Mouse (Mus musculus): ENCODE results near the gene Arhgap17. TPM values are rescaled to one million over a fixed set of nuclear protein-coding genes. Genes with fewer than 3 reads are reported as not detected.

Arhgap17 gene
- polyA plus RNA-seq, 1 experiment: 28.5 TPM

- Histone ChIP-seq H3K4me1 (ENCODE audit: control insufficient read depth, insufficient read depth, low read length) (peaks cover 5% of the 10 kb centered on the region), H3K4me3 (replicated peaks; ENCODE audit: extremely low read depth, low read depth, low read length) (no peak overlapping the region)
- no peak for DNase-seq
- WGBS: 94% methylated on average over 5 of the region's 5 CpGs
- no peak for TF ChIP-seq POLR2A (IDR thresholded peaks at IDR 0.05; ENCODE audit: borderline replicate concordance, extremely low read depth, low read depth, low read length)
- TF ChIP-seq CTCF (IDR thresholded peaks at IDR 0.05; ENCODE audit: insufficient read depth, low read length): no peak
These were observed 43.7 kb downstream of the Arhgap17 start for GRCm38 (mm10) chr7:123326062-123326461.

- no peak for DNase-seq
- TF ChIP-seq POLR2A (IDR thresholded peaks at IDR 0.05; ENCODE audit: borderline replicate concordance, extremely low read depth, low read depth, low read length) (no peak), CTCF (IDR thresholded peaks at IDR 0.05; ENCODE audit: insufficient read depth, low read length) (no peak)
- WGBS: 100% methylated on average over 1 of the region's 1 CpGs
- Histone ChIP-seq H3K4me1 (ENCODE audit: control insufficient read depth, insufficient read depth, low read length) (peaks cover 3% of the 10 kb centered on the region; the same call in 1 of the 2 replicates), H3K4me3 (replicated peaks; ENCODE audit: extremely low read depth, low read depth, low read length) (no peak overlapping the region)
These were observed 45.6 kb downstream of the Arhgap17 start for GRCm38 (mm10) chr7:123324105-123324504.

- Histone ChIP-seq H3K4me1 (ENCODE audit: control insufficient read depth, insufficient read depth, low read length) (peaks cover 3% of the 10 kb centered on the region; the same call in 1 of the 2 replicates), H3K4me3 (replicated peaks; ENCODE audit: extremely low read depth, low read depth, low read length) (no peak overlapping the region)
- peak; percentile 59 for DNase-seq
- 81% methylated on average over 2 of the region's 2 CpGs for WGBS
- TF ChIP-seq POLR2A (IDR thresholded peaks at IDR 0.05; ENCODE audit: borderline replicate concordance, extremely low read depth, low read depth, low read length) (no peak), CTCF (IDR thresholded peaks at IDR 0.05; ENCODE audit: insufficient read depth, low read length) (no peak)
These were observed 46.3 kb downstream of the Arhgap17 start for GRCm38 (mm10) chr7:123323388-123323787.

GRCm38 (mm10) chr7:123322452-123323121 is 47.1 kb downstream of the Arhgap17 start:
- WGBS: 60% methylated on average over 13 of the region's 13 CpGs
- Histone ChIP-seq H3K4me1 (ENCODE audit: control insufficient read depth, insufficient read depth, low read length) (peaks cover 3% of the 10 kb centered on the region; the same call in 1 of the 2 replicates), H3K4me3 (replicated peaks; ENCODE audit: extremely low read depth, low read depth, low read length) (no peak overlapping the region)
- no peak for TF ChIP-seq CTCF (IDR thresholded peaks at IDR 0.05; ENCODE audit: insufficient read depth, low read length)
- TF ChIP-seq POLR2A (IDR thresholded peaks at IDR 0.05; ENCODE audit: borderline replicate concordance, extremely low read depth, low read depth, low read length): no peak
- DNase-seq: peak; percentile 35

- no peak for DNase-seq
- H3K4me3 ChIP-seq (replicated peaks; ENCODE audit: extremely low read depth, low read depth, low read length): no peak overlapping the region
- H3K4me1 ChIP-seq (ENCODE audit: control insufficient read depth, insufficient read depth, low read length): no peaks in the 10 kb centered on the region
- TF ChIP-seq POLR2A (IDR thresholded peaks at IDR 0.05; ENCODE audit: borderline replicate concordance, extremely low read depth, low read depth, low read length) (no peak), CTCF (IDR thresholded peaks at IDR 0.05; ENCODE audit: insufficient read depth, low read length) (no peak)
- WGBS: 69% methylated on average over 3 of the region's 3 CpGs
These were observed 57.0 kb downstream of the Arhgap17 start for GRCm38 (mm10) chr7:123312738-123313137.

GRCm38 (mm10) chr7:123311836-123312235 is 57.9 kb downstream of the Arhgap17 start:
- Histone ChIP-seq H3K4me1 (ENCODE audit: control insufficient read depth, insufficient read depth, low read length) (no peaks in the 10 kb centered on the region), H3K4me3 (replicated peaks; ENCODE audit: extremely low read depth, low read depth, low read length) (no peak overlapping the region)
- WGBS: 71% methylated on average over 5 of the region's 5 CpGs
- no peak for DNase-seq
- TF ChIP-seq POLR2A (IDR thresholded peaks at IDR 0.05; ENCODE audit: borderline replicate concordance, extremely low read depth, low read depth, low read length) (no peak), CTCF (IDR thresholded peaks at IDR 0.05; ENCODE audit: insufficient read depth, low read length) (no peak)

- TF ChIP-seq POLR2A (IDR thresholded peaks at IDR 0.05; ENCODE audit: borderline replicate concordance, extremely low read depth, low read depth, low read length) (no peak), CTCF (IDR thresholded peaks at IDR 0.05; ENCODE audit: insufficient read depth, low read length) (no peak)
- no peak overlapping the region for H3K4me3 ChIP-seq (replicated peaks; ENCODE audit: extremely low read depth, low read depth, low read length)
- 84% methylated on average over 4 of the region's 4 CpGs for WGBS
- no peak for DNase-seq
- no peaks in the 10 kb centered on the region for H3K4me1 ChIP-seq (ENCODE audit: control insufficient read depth, insufficient read depth, low read length)
These were observed 61.7 kb downstream of the Arhgap17 start for GRCm38 (mm10) chr7:123307887-123308558.

GRCm38 (mm10) chr7:123307236-123307635 is 62.5 kb downstream of the Arhgap17 start:
- 89% methylated on average over 8 of the region's 8 CpGs for WGBS
- TF ChIP-seq CTCF (IDR thresholded peaks at IDR 0.05; ENCODE audit: insufficient read depth, low read length) (no peak), POLR2A (IDR thresholded peaks at IDR 0.05; ENCODE audit: borderline replicate concordance, extremely low read depth, low read depth, low read length) (no peak)
- H3K4me1 ChIP-seq (ENCODE audit: control insufficient read depth, insufficient read depth, low read length): no peaks in the 10 kb centered on the region
- no peak overlapping the region for H3K4me3 ChIP-seq (replicated peaks; ENCODE audit: extremely low read depth, low read depth, low read length)
- DNase-seq: no peak

GRCm38 (mm10) chr7:123305397-123305796 is 64.3 kb downstream of the Arhgap17 start:
- Histone ChIP-seq H3K4me3 (replicated peaks; ENCODE audit: extremely low read depth, low read depth, low read length) (no peak overlapping the region), H3K4me1 (ENCODE audit: control insufficient read depth, insufficient read depth, low read length) (no peaks in the 10 kb centered on the region)
- 88% methylated on average over 2 of the region's 2 CpGs for WGBS
- DNase-seq: no peak
- no peak for TF ChIP-seq CTCF (IDR thresholded peaks at IDR 0.05; ENCODE audit: insufficient read depth, low read length)
- TF ChIP-seq POLR2A (IDR thresholded peaks at IDR 0.05; ENCODE audit: borderline replicate concordance, extremely low read depth, low read depth, low read length): no peak

- no peak overlapping the region for H3K4me3 ChIP-seq (replicated peaks; ENCODE audit: extremely low read depth, low read depth, low read length)
- TF ChIP-seq POLR2A (IDR thresholded peaks at IDR 0.05; ENCODE audit: borderline replicate concordance, extremely low read depth, low read depth, low read length) (no peak), CTCF (IDR thresholded peaks at IDR 0.05; ENCODE audit: insufficient read depth, low read length) (no peak)
- 53% methylated on average over 3 of the region's 3 CpGs for WGBS
- H3K4me1 ChIP-seq (ENCODE audit: control insufficient read depth, insufficient read depth, low read length): no peaks in the 10 kb centered on the region
- no peak for DNase-seq
These were observed 69.5 kb downstream of the Arhgap17 start for GRCm38 (mm10) chr7:123300258-123300657.

Data from lung, adult 2 months (tissue).